Mouse (Mus musculus) liver, embryonic 14.5 days (tissue): ENCODE measurements around the gene Psma1. TPM values are rescaled to one million over a fixed set of nuclear protein-coding genes. Genes with fewer than 3 reads are reported as not detected.

Source experiments
- ATAC-seq: fragments of 200-750 bp; cut with Nextera tagmentation; 2 replicates; pipeline ENCODE4 v1.8.0; 2017; ENCODE audit warnings: moderate number of reproducible peaks, mild to moderate bottlenecking, moderate library complexity; ENCODE audit not compliant: insufficient read depth
- DNase-seq, 3 experiments: peaks; one replicate each; pipeline ENCODE4 v3.0.0-alpha.2; 2012 to 2013; ENCODE audit warnings: low read depth in 3 of 3, low spot score in 3 of 3
- H3K27ac ChIP-seq: fragments of 300-500 bp; sonication (generic); 2 replicates; pipeline ENCODE4 v1.5.1; 2014; ENCODE audit warnings: moderate library complexity, mild to moderate bottlenecking, control low read depth, inconsistent platforms
- H3K27me3 ChIP-seq: fragments of 300-500 bp; sonication (generic); 2 replicates; pipeline ENCODE4 v1.6.1; 2014; ENCODE audit warnings: mild to moderate bottlenecking, low read length, moderate library complexity; ENCODE audit not compliant: control insufficient read depth, insufficient read depth
- H3K36me3 ChIP-seq: fragments of 300-500 bp; sonication (generic); replicated peaks from 2 replicates; pipeline ENCODE4 v1.6.1; 2014; ENCODE audit warnings: low read depth; ENCODE audit not compliant: control insufficient read depth, insufficient read depth
- H3K4me1 ChIP-seq, 2 experiments: fragments of 200-500 bp in 1 of 2; fragments of 300-500 bp in 1 of 2; sonication (generic) in 1 of 2; replicated peaks; 2 replicates each; pipeline ENCODE4 v1.6.1; 2012 to 2014; ENCODE audit warnings: antibody characterized with exemption in 1 of 2, inconsistent platforms in 1 of 2, low read length in 1 of 2; ENCODE audit not compliant: control insufficient read depth in 2 of 2, insufficient read depth in 2 of 2
- H3K4me2 ChIP-seq: fragments of 300-500 bp; sonication (generic); 2 replicates; pipeline ENCODE4 v1.6.1; 2014; ENCODE audit warnings: low read depth, mild to moderate bottlenecking, control low read depth, moderate library complexity
- H3K4me3 ChIP-seq, 2 experiments: fragments of 200-500 bp in 1 of 2; fragments of 300-500 bp in 1 of 2; sonication (generic) in 1 of 2; 2 replicates each; pipeline ENCODE4 v1.5.1; 2012 to 2014; ENCODE audit warnings: low read depth in 2 of 2, low read length in 2 of 2, mild to moderate bottlenecking in 2 of 2, control low read depth in 1 of 2, inconsistent platforms in 1 of 2, moderate library complexity in 1 of 2; ENCODE audit not compliant: insufficient read depth in 1 of 2
- H3K9ac ChIP-seq: fragments of 300-500 bp; sonication (generic); replicated peaks from 2 replicates; pipeline ENCODE4 v1.6.1; 2014; ENCODE audit warnings: mild to moderate bottlenecking, control low read depth, moderate library complexity
- H3K9me3 ChIP-seq: fragments of 300-500 bp; sonication (generic); 2 replicates; pipeline ENCODE4 v1.6.1; 2016; ENCODE audit warnings: low read length, mixed read lengths; ENCODE audit not compliant: control insufficient read depth
- CTCF ChIP-seq: IDR thresholded peaks from 2 replicates; pipeline ENCODE4 v1.5.1; 2016; ENCODE audit warnings: antibody characterized with exemption, low read depth, control low read depth
- EP300 ChIP-seq: IDR thresholded peaks from 2 replicates; pipeline ENCODE4 v1.6.1; 2016; ENCODE audit warnings: antibody characterized with exemption, low read depth
- WGBS: fragments of 180-500 bp; shearing (Covaris S2); extraction: QIAGEN DNeasy Blood & Tissue Kit; methylation state at CpG from one replicate; pipeline ENCODE4 v1.1.7; 2014; ENCODE audit not compliant: insufficient replicate concordance; 5-methylcytosine and 5-hydroxymethylcytosine counted together
- polyA plus RNA-seq, 2 experiments: library from polyadenylated mRNA; depleted of rRNA in 1 of 2; stranded (reverse) in 1 of 2; unstranded in 1 of 2; fragments of >200 nt; fragmentation: Nextera tagmentation in 1 of 2; extraction: Ambion mirVana in 1 of 2; gene quantifications; 2 replicates each; pipeline versions ENCODE4 v1.2.1 to v1.2.3; 2012 to 2014

Psma1 gene
- polyA plus RNA-seq, 2 experiments = 146 to 289 TPM

- H3K27me3 ChIP-seq = no peaks in the 10 kb centered on the region
- no peak for DNase-seq
- TF ChIP-seq EP300 = no peak
- no peak for TF ChIP-seq CTCF
- no peaks in the 10 kb centered on the region for H3K9me3 ChIP-seq
- peaks cover 0 to 7% of the 10 kb centered on the region in 2 experiments; a peak in 2 of 4 replicates for H3K4me1 ChIP-seq
- no peak for ATAC-seq
- H3K4me2 ChIP-seq = no peak overlapping the region
- H3K27ac ChIP-seq = no peak overlapping the region
- no peak overlapping the region for H3K9ac ChIP-seq
- peaks cover 9% of the 10 kb centered on the region for H3K36me3 ChIP-seq
- 47% methylated on average over 4 of the region's 4 CpGs for WGBS
- no peak overlapping the region for H3K4me3 ChIP-seq
Measured at GRCm38 (mm10) chr7:114220433-114220832, 55.5 kb downstream of the Psma1 start.

GRCm38 (mm10) chr7:114216908-114217307 is 59.0 kb downstream of the Psma1 start:
- Histone ChIP-seq H3K27ac (no peak overlapping the region), H3K9ac (no peak overlapping the region), H3K4me3 (no peak overlapping the region), H3K4me2 (no peak overlapping the region), H3K27me3 (no peaks in the 10 kb centered on the region), H3K9me3 (no peaks in the 10 kb centered on the region), H3K36me3 (peaks cover 7% of the 10 kb centered on the region), H3K4me1 (peaks cover 0 to 7% of the 10 kb centered on the region in 2 experiments; a peak in 2 of 4 replicates)
- no peak for TF ChIP-seq CTCF
- TF ChIP-seq EP300 = peak; percentile 75
- whole genome bisulfite sequencing = 24% methylated on average over 2 of the region's 2 CpGs
- DNase-seq (no peak), ATAC-seq (peak; percentile 41; the same call in 1 of the 2 replicates)

Other genes starting within 250 kb of the Psma1 start
- 4.5 and 5.3 TPM in 2 replicates for gene Rras2, start 158.3 kb downstream of the Psma1 start, polyA plus RNA-seq (2012; rRNA removed)
- gene Rras2, start 158.3 kb downstream of the Psma1 start, polyA plus RNA-seq (2014; fragmentation: Nextera tagmentation; extraction: Ambion mirVana) = 7.9 and 8.2 TPM in 2 replicates
- gene Copb1, start 21.4 kb downstream of the Psma1 start, polyA plus RNA-seq (2012; rRNA removed) = 16.0 and 28.1 TPM in 2 replicates
- 48.9 and 55.0 TPM in 2 replicates for gene Copb1, start 21.4 kb downstream of the Psma1 start, polyA plus RNA-seq (2014; fragmentation: Nextera tagmentation; extraction: Ambion mirVana)
- gene Pde3b, start 139.2 kb upstream of the Psma1 start, polyA plus RNA-seq (2012; rRNA removed) = 1.9 and 2.4 TPM in 2 replicates
- gene Pde3b, start 139.2 kb upstream of the Psma1 start, polyA plus RNA-seq (2014; fragmentation: Nextera tagmentation; extraction: Ambion mirVana) = 2.5 and 2.8 TPM in 2 replicates